Mouse (Mus musculus): ENCODE data around the gene Cpxm2.

The Cpxm2 gene

GRCm38 (mm10) chr7:132154368-132154961, at the start of gene Cpxm2:
Cpxm2 (minus strand) TSS chr7:132154739.
- DNase-seq (ENCODE audit: low read depth, low spot score) = no peak

GRCm38 (mm10) chr7:132204073-132204612, 49.6 kb upstream of the Cpxm2 start:
- DNase-seq (ENCODE audit: low read depth, low spot score) = no peak

- DNase-seq (ENCODE audit: low read depth, low spot score) = no peak
Measured at GRCm38 (mm10) chr7:132199686-132200085, 45.1 kb upstream of the Cpxm2 start.

- DNase-seq (ENCODE audit: low read depth, low spot score) = no peak
Measured at GRCm38 (mm10) chr7:132198806-132199205, 44.3 kb upstream of the Cpxm2 start.

GRCm38 (mm10) chr7:132197817-132198475, 43.4 kb upstream of the Cpxm2 start:
- no peak for DNase-seq (ENCODE audit: low read depth, low spot score)

- no peak for DNase-seq (ENCODE audit: low read depth, low spot score)
Measured at GRCm38 (mm10) chr7:132196581-132196980, 42.0 kb upstream of the Cpxm2 start.

GRCm38 (mm10) chr7:132193606-132194005, 39.1 kb upstream of the Cpxm2 start:
- DNase-seq (ENCODE audit: low read depth, low spot score) = no peak

- no peak for DNase-seq (ENCODE audit: low read depth, low spot score)
Measured at GRCm38 (mm10) chr7:132187456-132187855, 32.9 kb upstream of the Cpxm2 start.

- DNase-seq (ENCODE audit: low read depth, low spot score) = no peak
Measured at GRCm38 (mm10) chr7:132183892-132184404, 29.4 kb upstream of the Cpxm2 start.

- DNase-seq (ENCODE audit: low read depth, low spot score) = no peak
Measured at GRCm38 (mm10) chr7:132181586-132182198, 27.2 kb upstream of the Cpxm2 start.

GRCm38 (mm10) chr7:132181042-132181441, 26.5 kb upstream of the Cpxm2 start:
- no peak for DNase-seq (ENCODE audit: low read depth, low spot score)

GRCm38 (mm10) chr7:132179049-132179448, 24.5 kb upstream of the Cpxm2 start:
- no peak for DNase-seq (ENCODE audit: low read depth, low spot score)

GRCm38 (mm10) chr7:132174787-132175186, 20.2 kb upstream of the Cpxm2 start:
- DNase-seq (ENCODE audit: low read depth, low spot score) = no peak

GRCm38 (mm10) chr7:132174296-132174695, 19.8 kb upstream of the Cpxm2 start:
- no peak for DNase-seq (ENCODE audit: low read depth, low spot score)

- DNase-seq (ENCODE audit: low read depth, low spot score) = no peak
Measured at GRCm38 (mm10) chr7:132172220-132172619, 17.7 kb upstream of the Cpxm2 start.

GRCm38 (mm10) chr7:132171716-132172115, 17.2 kb upstream of the Cpxm2 start:
- no peak for DNase-seq (ENCODE audit: low read depth, low spot score)

- no peak for DNase-seq (ENCODE audit: low read depth, low spot score)
Measured at GRCm38 (mm10) chr7:132169419-132170169, 15.1 kb upstream of the Cpxm2 start.

GRCm38 (mm10) chr7:132167239-132167638, 12.7 kb upstream of the Cpxm2 start:
- no peak for DNase-seq (ENCODE audit: low read depth, low spot score)

- DNase-seq (ENCODE audit: low read depth, low spot score) = no peak
Measured at GRCm38 (mm10) chr7:132162254-132162653, 7.7 kb upstream of the Cpxm2 start.

GRCm38 (mm10) chr7:132158321-132159025, 3.9 kb upstream of the Cpxm2 start:
- DNase-seq (ENCODE audit: low read depth, low spot score) = no peak

- no peak for DNase-seq (ENCODE audit: low read depth, low spot score)
Measured at GRCm38 (mm10) chr7:132153725-132154147, 803 bp downstream of the Cpxm2 start.
